Mouse (Mus musculus) adrenal gland, postnatal 36 days (tissue): ENCODE measurements at regions not wholly inside any gene's neighbourhood (a gene's known extent, or its start where the extent isn't known, plus 50 kb on each side); places are given as distances from the start of the nearest gene placed in this dataset.
A peak's percentile ranks its signal among the peaks of the same experiment; 100 is the strongest.

Experiments used
- DNase-seq, 2 experiments: peaks; one replicate each; pipeline ENCODE4 v3.0.0; 2021; ENCODE audit warnings: mixed read lengths in 1 of 2

DNA sequence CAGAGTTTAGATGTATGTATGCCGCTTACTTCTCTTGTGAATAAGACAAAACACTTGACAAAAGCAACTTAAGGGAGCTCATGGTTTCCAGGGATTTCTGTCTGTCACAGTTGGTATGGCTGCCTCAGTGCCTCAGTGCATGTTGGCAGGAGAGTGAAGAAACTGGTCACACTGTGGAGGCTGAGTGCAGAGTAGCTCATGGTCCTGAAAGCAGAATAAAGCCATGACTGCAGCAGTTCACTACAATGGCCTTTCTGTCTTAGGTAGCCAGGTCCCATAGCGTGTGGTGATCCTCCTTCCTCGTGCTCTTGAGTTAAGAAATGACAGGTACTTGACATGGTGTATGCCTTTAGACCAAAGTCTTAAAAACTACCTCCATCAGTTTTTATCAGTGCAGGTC lies 178.0 kb upstream of the Marcks start:
- DNase-seq: no peak

DNA sequence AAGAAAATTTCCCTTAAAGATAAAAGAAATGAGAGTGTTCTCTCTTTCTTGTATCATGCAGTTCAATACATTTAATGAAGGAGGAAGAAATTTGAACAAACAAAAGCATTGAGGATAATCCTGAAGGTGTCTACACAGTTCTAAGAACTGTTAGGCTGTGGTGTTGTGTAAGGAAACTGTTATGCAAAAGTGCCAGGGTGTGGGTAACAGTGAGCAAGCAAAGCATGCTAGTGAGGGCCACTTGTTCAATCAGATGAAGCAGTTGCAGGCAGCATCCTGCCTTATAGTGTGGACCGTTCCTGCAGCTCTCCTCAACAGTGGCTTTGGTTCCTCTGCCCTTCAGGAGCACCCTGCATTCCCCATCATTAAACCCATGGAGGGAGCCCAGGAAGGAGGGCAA lies 177.1 kb upstream of the Marcks start:
- no peak for DNase-seq

DNA sequence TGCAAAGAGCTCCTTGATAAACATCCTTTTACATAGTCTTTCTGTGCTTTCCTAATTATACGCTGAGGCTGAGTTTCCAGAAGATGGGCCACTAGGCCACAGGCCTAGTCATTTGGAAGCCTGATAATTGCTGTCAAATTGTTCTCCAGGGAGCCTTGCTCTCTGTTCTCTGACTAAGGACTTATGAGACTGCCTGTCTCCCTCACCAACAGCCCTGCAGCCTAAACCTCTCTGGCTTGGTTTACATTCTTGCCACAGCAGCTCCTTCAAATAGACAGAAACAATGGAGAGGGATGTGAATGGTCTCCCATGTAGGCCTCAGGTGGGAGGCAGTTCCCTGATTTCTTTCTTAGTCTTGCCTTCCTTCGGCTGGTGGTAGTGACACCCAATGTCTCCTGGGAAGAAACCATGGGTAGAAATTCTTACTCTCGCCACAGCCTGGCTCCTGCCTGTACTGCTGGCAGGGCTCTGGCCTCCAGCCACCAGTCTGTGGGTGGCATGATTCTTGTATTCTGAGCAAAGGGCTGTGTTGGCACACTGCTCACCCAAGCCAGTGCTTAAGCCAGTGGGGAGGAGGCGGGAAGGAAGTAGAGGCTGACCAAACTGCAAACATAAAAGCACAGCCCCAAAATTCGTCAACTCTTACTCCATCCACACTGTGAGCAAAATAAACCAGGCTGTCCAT lies 176.2 kb upstream of the Marcks start:
- DNase-seq: peak; percentile 69

DNA sequence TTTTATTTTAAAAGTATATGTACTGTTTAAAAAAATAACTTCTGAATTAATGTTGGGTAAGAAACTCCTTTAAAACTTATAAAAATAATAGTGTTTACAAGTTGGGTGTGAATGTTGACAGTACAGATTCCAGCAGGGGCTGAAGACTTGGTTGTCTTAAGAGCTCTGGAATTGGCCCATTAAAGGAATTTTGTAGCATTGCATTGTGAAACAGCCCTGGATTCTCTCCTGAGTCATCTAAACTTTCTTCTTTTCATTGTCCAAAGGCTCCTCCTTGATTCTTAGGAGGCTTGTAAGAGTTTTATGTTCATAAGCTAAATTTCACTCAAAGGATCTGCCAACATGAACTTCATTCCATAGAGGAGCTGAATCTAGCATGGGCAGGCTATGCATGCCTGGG lies 174.7 kb upstream of the Marcks start:
- no peak for DNase-seq

DNA sequence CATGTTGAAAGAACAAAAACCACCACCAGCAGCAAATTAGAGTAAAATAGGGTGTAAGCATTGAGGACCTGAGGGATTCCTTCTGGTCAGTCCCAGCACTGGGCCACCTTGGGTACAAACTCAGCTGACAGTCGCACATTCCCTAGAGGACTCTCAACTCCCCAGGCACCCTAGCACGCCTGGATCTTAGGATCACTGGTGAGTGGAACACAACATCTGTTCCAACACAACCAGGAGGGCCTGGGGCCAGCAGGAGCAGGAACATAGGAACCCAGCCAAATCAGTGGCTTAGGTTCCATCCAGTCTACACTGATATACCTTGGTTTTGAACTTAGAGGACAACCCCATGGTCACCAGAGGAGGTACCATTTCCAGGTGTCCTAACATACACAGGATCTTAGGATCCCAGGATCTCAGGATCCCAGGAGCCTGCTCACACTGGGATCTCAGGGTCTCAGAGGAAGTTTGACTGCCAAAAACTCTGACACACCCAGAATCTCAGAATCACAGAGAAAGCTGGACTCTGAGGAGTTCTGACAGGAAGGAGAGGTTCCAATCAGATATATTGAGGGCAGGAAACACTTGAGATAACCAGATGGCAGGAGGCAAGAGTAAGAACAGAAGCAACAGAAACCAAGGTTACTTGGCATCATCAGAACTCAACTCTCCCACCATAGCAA lies 171.7 kb upstream of the Marcks start:
- no peak for DNase-seq

DNA sequence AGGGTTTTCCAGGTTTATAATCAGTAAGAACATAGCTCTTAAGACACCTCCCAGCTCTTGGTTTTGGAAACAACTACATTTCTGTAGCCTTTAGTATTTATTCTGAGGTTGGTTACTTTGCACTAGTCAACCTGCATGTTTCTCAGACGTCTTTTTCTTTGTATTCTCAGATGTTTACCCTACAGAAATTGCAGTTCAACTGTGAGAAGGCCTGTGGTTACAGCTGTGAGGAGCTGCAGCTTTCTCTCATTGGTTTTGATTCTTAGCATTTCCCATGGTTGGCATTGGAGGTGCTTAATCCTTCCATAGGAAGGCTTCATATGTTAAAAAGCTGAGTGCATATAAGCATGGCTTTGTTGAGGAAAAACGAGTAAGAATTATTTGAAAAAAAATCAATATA lies 165.9 kb upstream of the Marcks start:
- no peak for DNase-seq

DNA sequence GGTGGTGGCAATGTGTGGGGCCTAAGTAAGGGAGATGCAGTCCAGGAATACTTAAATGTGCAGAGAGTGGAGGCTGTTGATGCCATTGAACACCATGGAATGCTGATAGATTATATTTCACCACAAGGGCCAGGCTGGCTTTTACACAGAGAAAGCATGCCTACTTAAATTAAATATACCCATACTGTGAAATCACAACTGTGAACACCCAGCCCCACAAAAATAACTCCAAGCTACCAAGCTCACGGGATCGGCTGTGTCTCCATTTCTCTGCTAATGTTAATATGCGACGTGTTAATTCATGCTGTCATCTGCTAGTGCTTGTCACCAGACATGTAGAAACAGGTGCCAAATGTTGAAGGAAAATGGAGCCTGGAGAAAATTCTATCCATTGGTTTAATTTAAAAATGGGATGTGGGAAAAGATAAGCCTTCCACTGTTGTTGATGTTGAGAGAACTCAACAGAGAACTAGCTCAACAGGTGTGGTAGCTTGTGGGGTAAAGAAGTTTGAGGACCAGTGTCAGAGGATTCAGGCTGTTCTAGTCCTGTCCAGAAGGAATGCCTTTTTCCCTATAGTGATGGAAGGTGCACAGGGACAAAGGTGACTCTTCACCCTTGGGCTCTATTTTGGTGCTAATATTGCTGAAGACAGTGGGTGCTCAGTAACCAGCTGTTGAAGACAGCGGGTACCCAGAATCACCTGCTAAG lies 161.6 kb upstream of the Marcks start:
- no peak for DNase-seq

DNA sequence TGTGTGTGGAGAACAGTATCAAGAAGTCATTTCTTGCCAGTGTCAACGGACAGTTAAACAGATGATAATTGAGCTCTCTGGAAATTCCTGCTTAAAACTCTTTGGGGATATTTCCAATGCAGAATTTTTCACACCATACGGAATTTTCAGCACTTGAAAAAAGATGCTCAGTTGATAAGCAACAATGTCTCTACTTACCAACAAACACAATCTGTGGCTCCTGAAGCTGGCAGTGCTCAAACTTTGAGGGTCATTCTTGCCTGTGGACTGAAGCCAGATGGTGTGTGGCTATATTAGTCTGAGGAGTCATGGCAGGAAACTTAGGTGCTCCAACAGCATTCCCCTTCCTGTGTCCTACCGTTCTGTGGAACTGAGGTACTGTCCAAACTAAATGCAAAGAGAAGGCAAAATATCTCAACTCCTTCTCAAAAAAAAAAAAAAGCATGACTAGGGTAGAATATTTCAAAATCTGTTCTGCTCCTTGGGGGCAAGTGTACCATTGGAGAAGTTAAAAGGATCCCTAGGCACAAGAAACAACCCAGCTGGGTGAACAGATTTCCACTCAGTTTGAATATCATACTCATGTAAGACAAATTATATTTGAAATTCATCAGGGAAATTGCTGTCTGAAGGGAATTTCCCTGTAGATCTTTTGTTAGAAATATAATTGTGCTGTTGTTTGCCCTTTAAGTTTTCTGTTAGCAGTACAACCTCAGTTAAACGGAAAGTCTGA lies 160.1 kb upstream of the Marcks start:
- no peak for DNase-seq

DNA sequence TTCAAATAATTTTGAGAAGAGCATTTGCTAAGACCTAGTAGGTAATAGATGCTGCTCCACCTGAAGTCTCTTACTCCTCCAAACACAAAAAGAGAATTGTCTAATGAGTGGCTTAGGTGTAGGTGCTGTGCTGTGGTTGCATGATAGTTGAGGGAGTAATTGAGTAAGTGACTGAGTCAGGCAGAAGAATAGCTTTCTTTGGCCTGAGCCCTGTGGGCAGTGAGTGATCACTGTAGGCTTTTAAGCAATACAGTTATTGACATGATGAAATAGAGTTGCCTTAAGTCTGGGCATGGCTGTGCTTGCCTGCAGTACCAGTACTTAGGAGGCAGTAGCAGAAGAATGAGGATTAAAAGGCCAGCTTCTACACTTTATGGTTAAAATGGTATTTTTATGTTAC lies 155.5 kb upstream of the Marcks start:
- DNase-seq: no peak

DNA sequence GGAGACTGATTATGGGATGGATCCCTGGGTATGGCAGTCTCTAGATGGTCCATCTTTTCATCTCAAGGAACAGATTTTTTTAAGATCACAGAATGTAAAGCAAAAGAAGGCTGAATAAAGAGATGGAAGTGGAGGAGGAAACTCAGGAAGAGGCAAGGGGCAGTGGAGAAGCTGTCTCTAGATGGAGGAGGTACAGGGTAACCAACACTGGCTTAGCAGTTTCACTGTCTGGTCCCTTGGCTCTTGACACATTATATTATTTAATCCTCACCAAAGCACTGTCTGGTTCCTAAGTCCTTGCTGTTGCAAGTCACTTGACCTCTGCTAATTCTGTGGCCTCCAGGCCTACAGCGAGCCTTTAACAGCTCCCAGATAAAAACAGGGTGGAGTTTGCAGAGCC lies 154.6 kb upstream of the Marcks start:
- DNase-seq: no peak

DNA sequence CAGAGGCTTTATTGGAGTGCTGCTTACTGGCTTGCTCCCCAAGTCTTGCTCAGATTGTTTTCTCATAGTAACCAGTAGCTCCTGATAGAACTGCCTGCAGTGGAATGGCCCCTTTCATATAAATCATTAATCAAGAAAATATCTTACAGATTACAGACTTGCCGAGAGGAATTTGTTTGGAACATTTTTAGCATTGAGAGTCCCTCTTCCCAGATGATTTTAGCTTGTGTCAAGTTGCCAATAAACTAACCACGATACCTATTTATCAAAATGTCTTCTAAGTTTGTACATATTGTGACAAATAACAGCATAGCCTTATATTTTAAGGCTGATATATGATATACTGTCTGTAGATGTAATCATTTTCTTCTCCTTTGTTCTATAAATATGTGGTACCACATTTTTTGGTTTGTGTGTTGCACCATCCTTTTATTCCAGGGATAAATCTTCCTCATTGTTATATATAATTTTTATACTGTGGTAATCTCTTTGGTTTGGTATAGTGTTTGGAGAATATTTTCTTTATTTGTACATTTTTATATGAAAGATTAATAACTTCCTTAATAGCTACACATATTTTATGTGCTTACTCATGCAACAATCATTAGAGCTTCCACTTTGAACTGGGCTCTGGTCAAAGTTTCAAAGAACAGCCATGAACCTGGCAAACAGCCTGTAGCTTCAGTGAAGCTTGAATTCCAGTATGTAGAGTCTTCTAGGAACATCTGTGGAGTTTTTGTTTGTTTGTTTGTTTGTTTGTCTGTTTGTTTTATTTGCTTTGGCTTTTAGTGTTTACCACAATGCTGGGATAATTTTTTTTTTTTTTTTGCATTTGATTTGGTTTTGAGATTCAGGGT lies 153.1 kb upstream of the Marcks start:
- peak in 1 of 2 experiments; percentile 19 for DNase-seq

DNA sequence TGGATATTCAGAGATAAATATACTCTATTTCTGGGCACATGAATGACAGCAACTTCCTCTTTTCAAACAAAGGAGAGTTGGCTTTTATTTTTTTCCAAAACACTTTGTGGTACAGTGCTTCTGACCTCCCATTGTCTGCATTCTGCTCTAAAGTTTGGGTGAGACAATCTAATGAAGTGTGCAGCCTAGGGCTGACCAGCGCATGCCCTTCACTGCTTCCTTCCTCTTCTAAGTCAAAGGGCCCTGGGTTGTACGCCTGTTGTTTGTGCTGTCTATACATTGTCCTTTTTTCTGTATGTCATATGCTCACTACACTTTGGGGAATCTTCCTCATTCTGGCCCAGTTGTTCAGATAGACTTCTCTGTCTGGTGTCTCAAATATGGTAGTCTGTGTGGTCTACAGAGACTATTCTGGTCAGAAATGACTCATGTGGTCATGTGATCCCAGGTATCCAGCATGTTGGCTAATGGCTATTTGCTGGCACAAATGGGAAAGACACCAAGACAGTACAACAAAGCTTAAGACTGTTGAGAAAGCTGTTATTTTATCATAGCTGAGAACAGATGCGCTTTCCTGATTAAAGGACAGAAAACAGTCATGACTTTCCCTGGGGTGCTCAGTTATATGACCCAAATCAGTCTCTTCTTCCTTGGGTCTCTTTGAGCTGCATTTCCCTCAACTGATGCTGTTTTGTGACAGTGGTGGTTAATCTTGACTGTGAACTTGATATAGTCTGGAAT lies 151.4 kb upstream of the Marcks start:
- no peak for DNase-seq

DNA sequence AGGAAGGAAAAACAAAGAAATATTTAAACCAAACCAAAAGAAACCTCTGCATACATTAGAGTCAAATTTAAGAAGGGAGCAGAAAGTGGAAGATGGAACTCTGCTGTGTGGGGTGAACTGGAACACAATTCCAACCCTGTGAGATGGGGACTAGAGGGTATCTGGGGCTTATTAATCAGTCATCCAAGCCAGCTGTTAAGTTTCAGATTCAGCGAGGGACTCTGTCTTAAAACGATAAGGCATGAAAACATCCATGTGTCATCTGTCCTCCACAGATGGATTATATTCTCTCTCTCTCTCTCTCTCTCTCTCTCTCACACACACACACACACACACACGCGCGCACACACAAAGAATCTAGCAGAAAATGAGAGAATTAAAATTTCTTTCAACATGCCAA lies 147.6 kb upstream of the Marcks start:
- DNase-seq: no peak

DNA sequence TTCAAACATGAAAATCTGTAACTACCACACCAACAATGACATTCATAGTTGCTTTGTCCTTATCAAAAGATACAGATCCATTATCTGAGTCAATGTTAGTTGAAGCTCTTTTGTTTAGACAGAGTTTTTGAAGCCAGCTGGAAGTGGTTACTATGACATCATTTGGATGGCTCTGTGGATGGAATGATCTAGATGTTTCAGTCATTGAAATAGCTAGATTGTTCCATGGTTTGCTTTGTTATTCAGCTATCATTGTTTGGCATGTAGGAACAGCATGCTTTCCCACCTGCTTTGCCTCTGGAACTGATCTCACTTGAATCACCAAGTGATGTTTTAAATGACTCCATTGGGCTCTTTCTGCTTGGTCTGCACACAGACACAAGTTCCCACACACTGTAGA lies 144.2 kb upstream of the Marcks start:
- no peak for DNase-seq

DNA sequence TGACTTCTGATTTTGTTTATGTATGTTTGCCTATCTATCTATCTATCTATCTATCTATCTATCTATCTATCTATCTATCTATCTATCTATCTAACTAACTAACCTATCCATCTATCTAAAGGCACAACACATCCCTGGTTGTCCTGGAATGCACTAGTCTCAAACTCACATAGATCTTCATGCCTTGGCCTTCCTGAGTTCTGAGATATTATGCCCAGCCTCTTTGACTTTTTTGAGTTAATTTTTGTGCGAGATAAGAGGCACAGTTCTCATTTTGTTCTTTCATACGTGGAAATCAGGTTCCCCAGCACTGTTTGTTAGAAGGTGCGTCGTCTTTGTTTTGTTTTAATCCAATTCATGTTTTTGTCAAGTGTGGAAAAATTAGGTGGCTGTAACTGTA lies 142.1 kb upstream of the Marcks start:
- no peak for DNase-seq

DNA sequence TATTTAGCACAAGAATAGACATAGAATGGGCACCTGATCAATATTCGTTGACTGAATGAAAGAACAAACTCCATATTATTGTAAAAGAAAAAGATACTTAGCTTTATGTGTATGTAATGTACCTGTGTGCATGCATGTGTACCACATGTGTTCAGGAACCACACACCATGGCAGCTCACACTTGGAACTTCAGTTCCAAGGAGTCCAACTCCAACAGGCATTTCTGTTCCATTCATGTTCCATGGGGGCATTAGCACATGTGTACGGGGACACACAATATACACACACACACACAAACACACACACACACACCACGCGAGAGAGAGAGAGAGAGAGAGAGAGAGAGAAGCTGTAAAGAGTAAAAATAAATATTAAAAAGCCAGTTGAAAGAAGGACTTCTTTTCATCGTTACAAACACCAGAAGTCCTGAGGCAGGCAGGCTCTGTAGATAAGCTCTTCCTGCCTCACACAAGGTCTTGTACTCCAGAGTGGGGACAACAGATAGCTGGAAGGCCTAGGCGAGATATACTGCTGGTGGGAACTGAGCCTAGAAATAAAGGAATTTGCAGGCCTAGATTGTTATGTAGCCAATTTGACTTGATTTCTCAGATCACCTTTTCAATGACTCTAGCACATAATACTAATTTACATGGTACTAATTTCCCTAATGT lies 141.6 kb upstream of the Marcks start:
- no peak for DNase-seq

DNA sequence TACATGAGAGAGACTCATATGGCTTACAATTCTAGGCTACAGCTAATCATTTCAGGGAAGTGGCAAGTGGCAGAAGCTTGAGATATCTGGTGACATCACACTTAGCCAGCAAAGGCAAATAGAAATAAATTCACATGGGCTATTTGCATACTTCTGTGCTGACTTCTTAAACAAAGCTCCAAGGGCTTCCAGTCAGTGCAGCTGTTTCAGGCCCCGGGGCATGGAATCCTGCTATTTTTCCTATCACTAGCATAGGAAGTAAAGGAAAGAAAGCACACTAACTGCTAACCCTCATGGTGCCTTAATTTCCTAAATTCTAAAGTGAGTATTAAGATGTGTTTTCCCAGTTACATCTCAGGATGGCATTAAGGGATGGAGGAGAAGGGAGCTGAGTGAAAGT lies 140.6 kb upstream of the Marcks start:
- DNase-seq: no peak

DNA sequence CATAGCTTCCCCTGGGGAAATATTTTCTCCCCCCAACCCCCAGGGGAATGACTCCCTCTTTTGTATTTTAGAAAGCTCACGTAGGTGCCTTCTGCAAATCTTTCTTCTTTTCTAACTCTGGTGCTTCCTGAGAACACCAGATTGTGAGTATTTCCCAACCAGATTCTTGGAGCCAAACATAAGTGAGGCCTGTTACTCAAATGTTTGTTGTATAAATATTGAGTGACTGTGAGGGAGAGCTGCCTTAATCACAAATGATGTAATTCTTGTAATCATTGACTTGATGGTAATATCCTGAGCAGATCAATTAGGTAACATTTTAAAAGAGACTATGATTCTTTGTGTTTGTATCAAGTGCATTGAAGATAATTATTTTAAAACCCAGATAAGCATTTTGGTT lies 137.1 kb upstream of the Marcks start:
- no peak for DNase-seq

DNA sequence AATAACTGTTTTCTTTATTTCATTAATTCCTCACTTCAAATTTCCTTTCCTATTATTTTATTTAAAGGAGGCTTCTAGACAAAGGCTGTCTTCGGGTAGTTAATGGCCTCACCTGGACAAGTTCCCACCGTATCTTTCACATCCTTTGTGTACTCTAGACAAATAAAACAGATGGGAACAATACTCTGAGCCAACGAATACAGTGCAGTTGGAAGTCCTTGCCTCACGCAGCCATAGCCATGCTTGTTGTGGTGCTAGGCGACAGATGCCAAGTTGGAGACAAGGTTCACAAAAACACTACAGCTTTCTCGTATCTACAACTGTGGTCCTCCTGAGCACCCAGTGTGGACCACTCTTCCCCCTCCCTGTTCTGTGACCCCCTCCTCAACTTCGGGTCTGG lies 136.6 kb upstream of the Marcks start:
- no peak for DNase-seq

DNA sequence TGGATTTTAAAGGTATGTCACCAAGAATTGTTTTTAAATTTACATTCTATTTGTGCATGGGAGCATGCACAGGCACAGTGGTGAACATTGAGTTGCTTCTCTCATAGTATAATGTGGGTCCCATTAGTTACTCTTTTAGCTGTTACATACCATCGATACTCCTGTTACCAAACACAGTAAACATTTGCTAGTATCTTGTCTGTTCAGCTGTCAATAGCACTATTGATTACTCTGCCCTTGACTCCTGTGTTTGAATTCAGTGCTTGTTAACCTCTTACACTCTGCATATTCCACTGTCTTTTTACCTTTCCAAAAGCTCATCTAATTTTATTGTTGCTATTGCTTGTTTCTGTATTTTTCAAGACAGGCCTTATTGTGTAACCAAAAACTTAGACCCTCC lies 133.2 kb upstream of the Marcks start:
- no peak for DNase-seq
